Mouse (Mus musculus): ENCODE results near the gene Zeb2.

GRCm38 (mm10) chr2:45049923-45050322, 67.3 kb downstream of the Zeb2 start:
- TF ChIP-seq GATA1 (IDR thresholded peaks at IDR 0.05; ENCODE audit: borderline replicate concordance, low read length) (no peak), FLI1 (IDR thresholded peaks at IDR 0.05; ENCODE audit: low read length) (no peak)
